Mouse (Mus musculus): ENCODE results near the gene 1700086D15Rik. TPM values are rescaled to one million over a fixed set of nuclear protein-coding genes. Genes with fewer than 3 reads are reported as not detected.

1700086D15Rik gene
- not detected in 2 replicates for polyA plus RNA-seq (2015; fragmentation: Nextera tagmentation; extraction: Ambion mirVana)

- Histone ChIP-seq H3K4me2 (ENCODE audit: low read depth, low read length) (no peak within 1 kb of the TSS), H3K9me3 (replicated peaks; ENCODE audit: control insufficient read depth, low read length) (no peaks in the 10 kb centered on the region), H3K27me3 (ENCODE audit: control insufficient read depth, insufficient read depth, low read length) (no peaks in the 10 kb centered on the region), H3K36me3 (ENCODE audit: control insufficient read depth, insufficient read depth, low read length) (no peaks in the 10 kb centered on the region), H3K9ac (ENCODE audit: low read length) (no peak within 1 kb of the TSS), H3K4me1 (ENCODE audit: control insufficient read depth, insufficient read depth, low read length) (0 out of 2 replicates have a peak, but pooled peaks cover 8% of the 10 kb centered on the region), H3K27ac (ENCODE audit: low read length) (no peak within 1 kb of the TSS), H3K4me3 (replicated peaks; ENCODE audit: low read length) (no peak within 1 kb of the TSS)
- 88% methylated on average over 5 of the region's 5 CpGs for WGBS
- no peak for ATAC-seq (ENCODE audit: insufficient read depth, low FRiP score)
Measured at GRCm38 (mm10) chr11:65159791-65160190, at the start of gene 1700086D15Rik. TSS of gene 1700086D15Rik (minus strand) at chr11:65159891.

DNA sequence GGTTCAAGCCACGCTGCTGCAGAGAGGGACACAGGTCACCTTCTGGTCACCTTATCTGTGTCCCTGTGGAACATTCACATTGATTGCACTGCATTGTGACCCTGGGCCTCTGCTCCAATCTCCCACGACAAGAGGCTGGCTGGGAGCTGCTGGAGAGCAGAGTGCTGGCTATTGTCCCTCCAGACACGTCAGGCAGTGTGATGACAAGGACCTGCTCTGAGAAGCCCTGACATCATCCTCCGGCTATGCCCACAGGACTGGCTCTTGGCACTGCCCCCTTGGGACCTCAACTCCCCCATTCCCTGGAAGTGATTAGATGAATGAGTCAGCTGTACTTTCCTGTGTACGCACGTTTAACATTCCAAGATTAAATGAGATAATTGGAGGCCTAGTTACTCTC is 49.8 kb upstream of the 1700086D15Rik start:
- H3K4me2 ChIP-seq (ENCODE audit: low read depth, low read length): no peak overlapping the region
- H3K4me3 ChIP-seq (replicated peaks; ENCODE audit: low read length): no peak overlapping the region
- 41% methylated on average over 6 of the region's 6 CpGs for WGBS
- peak; percentile 34; the same call in 1 of the 2 replicates for ATAC-seq (ENCODE audit: insufficient read depth, low FRiP score)
- H3K9ac ChIP-seq (ENCODE audit: low read length): no peak overlapping the region
- no peak overlapping the region for H3K27ac ChIP-seq (ENCODE audit: low read length)
- no peaks in the 10 kb centered on the region for H3K36me3 ChIP-seq (ENCODE audit: control insufficient read depth, insufficient read depth, low read length)
- no peaks in the 10 kb centered on the region for H3K9me3 ChIP-seq (replicated peaks; ENCODE audit: control insufficient read depth, low read length)
- no peaks in the 10 kb centered on the region for H3K4me1 ChIP-seq (ENCODE audit: control insufficient read depth, insufficient read depth, low read length)
- H3K27me3 ChIP-seq (ENCODE audit: control insufficient read depth, insufficient read depth, low read length): no peaks in the 10 kb centered on the region

DNA sequence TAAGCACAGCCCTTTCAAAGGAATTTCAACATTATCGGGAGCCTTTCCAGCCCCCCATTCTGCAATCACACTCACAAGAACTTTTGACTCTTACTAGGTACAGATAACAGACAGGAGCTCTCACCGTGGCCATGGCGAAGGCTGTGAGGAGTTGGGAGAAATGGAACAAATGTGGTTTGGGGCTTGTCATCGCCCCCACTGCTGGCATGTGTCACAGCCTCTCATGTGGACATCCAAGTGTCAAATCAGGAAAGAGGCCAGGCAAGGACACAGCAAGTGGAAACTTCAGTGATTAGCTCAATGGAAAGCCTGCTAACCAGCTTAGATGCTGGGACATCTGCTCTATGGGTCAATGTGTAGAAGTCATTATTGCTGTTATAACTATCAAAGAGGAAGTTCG is 45.6 kb upstream of the 1700086D15Rik start:
- H3K4me2 ChIP-seq (ENCODE audit: low read depth, low read length): no peak overlapping the region
- H3K9me3 ChIP-seq (replicated peaks; ENCODE audit: control insufficient read depth, low read length): no peaks in the 10 kb centered on the region
- H3K27ac ChIP-seq (ENCODE audit: low read length): no peak overlapping the region
- no peak overlapping the region for H3K9ac ChIP-seq (ENCODE audit: low read length)
- ATAC-seq (ENCODE audit: insufficient read depth, low FRiP score): no peak
- H3K27me3 ChIP-seq (ENCODE audit: control insufficient read depth, insufficient read depth, low read length): no peaks in the 10 kb centered on the region
- H3K4me3 ChIP-seq (replicated peaks; ENCODE audit: low read length): no peak overlapping the region
- no peaks in the 10 kb centered on the region for H3K36me3 ChIP-seq (ENCODE audit: control insufficient read depth, insufficient read depth, low read length)
- H3K4me1 ChIP-seq (ENCODE audit: control insufficient read depth, insufficient read depth, low read length): no peaks in the 10 kb centered on the region
- 76% methylated on average over 5 of the region's 5 CpGs for WGBS

- no peak for ATAC-seq (ENCODE audit: insufficient read depth, low FRiP score)
- H3K36me3 ChIP-seq (ENCODE audit: control insufficient read depth, insufficient read depth, low read length): no peaks in the 10 kb centered on the region
- WGBS: 74% methylated on average over 13 of the region's 13 CpGs
Measured at GRCm38 (mm10) chr11:65204651-65205050, 45.0 kb upstream of the 1700086D15Rik start.

GRCm38 (mm10) chr11:65203020-65203419 is 43.3 kb upstream of the 1700086D15Rik start:
- Histone ChIP-seq H3K27me3 (ENCODE audit: control insufficient read depth, insufficient read depth, low read length) (no peaks in the 10 kb centered on the region), H3K4me2 (ENCODE audit: low read depth, low read length) (no peak overlapping the region), H3K4me3 (replicated peaks; ENCODE audit: low read length) (no peak overlapping the region), H3K9ac (ENCODE audit: low read length) (no peak overlapping the region), H3K27ac (ENCODE audit: low read length) (no peak overlapping the region), H3K9me3 (replicated peaks; ENCODE audit: control insufficient read depth, low read length) (no peaks in the 10 kb centered on the region), H3K4me1 (ENCODE audit: control insufficient read depth, insufficient read depth, low read length) (no peaks in the 10 kb centered on the region), H3K36me3 (ENCODE audit: control insufficient read depth, insufficient read depth, low read length) (no peaks in the 10 kb centered on the region)
- 79% methylated on average over 1 of the region's 1 CpGs for WGBS
- ATAC-seq (ENCODE audit: insufficient read depth, low FRiP score): no peak

More at GRCm38 (mm10) chr11:65204651-65205050, 45.0 kb upstream of the 1700086D15Rik start:
- H3K27ac ChIP-seq (ENCODE audit: low read length): no peak overlapping the region
- no peaks in the 10 kb centered on the region for H3K4me1 ChIP-seq (ENCODE audit: control insufficient read depth, insufficient read depth, low read length)
- H3K9me3 ChIP-seq (replicated peaks; ENCODE audit: control insufficient read depth, low read length): no peaks in the 10 kb centered on the region
- no peaks in the 10 kb centered on the region for H3K27me3 ChIP-seq (ENCODE audit: control insufficient read depth, insufficient read depth, low read length)
- H3K4me2 ChIP-seq (ENCODE audit: low read depth, low read length): no peak overlapping the region
- no peak overlapping the region for H3K9ac ChIP-seq (ENCODE audit: low read length)
- no peak overlapping the region for H3K4me3 ChIP-seq (replicated peaks; ENCODE audit: low read length)

- H3K27ac ChIP-seq (ENCODE audit: low read length): no peak overlapping the region
- no peak for ATAC-seq (ENCODE audit: insufficient read depth, low FRiP score)
- no peak overlapping the region for H3K9ac ChIP-seq (ENCODE audit: low read length)
- no peaks in the 10 kb centered on the region for H3K4me1 ChIP-seq (ENCODE audit: control insufficient read depth, insufficient read depth, low read length)
- WGBS: 65% methylated on average over 5 of the region's 5 CpGs
- H3K4me2 ChIP-seq (ENCODE audit: low read depth, low read length): no peak overlapping the region
- H3K4me3 ChIP-seq (replicated peaks; ENCODE audit: low read length): no peak overlapping the region
- no peaks in the 10 kb centered on the region for H3K9me3 ChIP-seq (replicated peaks; ENCODE audit: control insufficient read depth, low read length)
- no peaks in the 10 kb centered on the region for H3K36me3 ChIP-seq (ENCODE audit: control insufficient read depth, insufficient read depth, low read length)
- H3K27me3 ChIP-seq (ENCODE audit: control insufficient read depth, insufficient read depth, low read length): no peaks in the 10 kb centered on the region
Measured at GRCm38 (mm10) chr11:65202236-65202635, 42.5 kb upstream of the 1700086D15Rik start.

DNA sequence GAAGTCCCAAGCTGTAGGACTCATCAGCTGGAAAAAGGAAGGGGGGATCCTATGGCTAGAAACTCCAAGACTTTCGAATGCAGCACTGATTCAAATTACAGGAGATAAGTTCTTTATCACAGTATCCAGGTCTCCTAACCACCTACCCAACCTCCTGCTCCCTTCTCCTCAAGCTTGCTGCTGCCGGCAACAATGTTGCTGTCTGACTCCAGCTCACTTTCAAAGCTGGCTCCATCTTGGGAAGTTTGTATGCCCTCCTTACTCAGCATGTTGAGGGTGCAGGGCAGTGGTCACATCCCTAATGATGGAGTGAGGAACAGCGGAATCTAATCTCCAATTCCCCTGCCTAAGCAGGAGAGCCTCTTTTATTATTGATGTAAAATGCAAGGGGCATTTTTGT is 38.3 kb upstream of the 1700086D15Rik start:
- H3K27ac ChIP-seq (ENCODE audit: low read length): no peak overlapping the region
- no peaks in the 10 kb centered on the region for H3K9me3 ChIP-seq (replicated peaks; ENCODE audit: control insufficient read depth, low read length)
- no peak overlapping the region for H3K4me2 ChIP-seq (ENCODE audit: low read depth, low read length)
- WGBS: 85% methylated on average over 3 of the region's 3 CpGs
- H3K36me3 ChIP-seq (ENCODE audit: control insufficient read depth, insufficient read depth, low read length): no peaks in the 10 kb centered on the region
- H3K9ac ChIP-seq (ENCODE audit: low read length): no peak overlapping the region
- no peak overlapping the region for H3K4me3 ChIP-seq (replicated peaks; ENCODE audit: low read length)
- no peak for ATAC-seq (ENCODE audit: insufficient read depth, low FRiP score)
- no peaks in the 10 kb centered on the region for H3K27me3 ChIP-seq (ENCODE audit: control insufficient read depth, insufficient read depth, low read length)
- no peaks in the 10 kb centered on the region for H3K4me1 ChIP-seq (ENCODE audit: control insufficient read depth, insufficient read depth, low read length)

- H3K9me3 ChIP-seq (replicated peaks; ENCODE audit: control insufficient read depth, low read length): no peaks in the 10 kb centered on the region
- H3K9ac ChIP-seq (ENCODE audit: low read length): no peak overlapping the region
- no peaks in the 10 kb centered on the region for H3K36me3 ChIP-seq (ENCODE audit: control insufficient read depth, insufficient read depth, low read length)
- WGBS: 5% methylated on average over 3 of the region's 3 CpGs
- H3K27me3 ChIP-seq (ENCODE audit: control insufficient read depth, insufficient read depth, low read length): no peaks in the 10 kb centered on the region
- no peak overlapping the region for H3K4me3 ChIP-seq (replicated peaks; ENCODE audit: low read length)
- ATAC-seq (ENCODE audit: insufficient read depth, low FRiP score): no peak
- H3K27ac ChIP-seq (ENCODE audit: low read length): no peak overlapping the region
- H3K4me2 ChIP-seq (ENCODE audit: low read depth, low read length): no peak overlapping the region
- no peaks in the 10 kb centered on the region for H3K4me1 ChIP-seq (ENCODE audit: control insufficient read depth, insufficient read depth, low read length)
Measured at GRCm38 (mm10) chr11:65197280-65197679, 37.6 kb upstream of the 1700086D15Rik start.

GRCm38 (mm10) chr11:65186974-65187373 is 27.3 kb upstream of the 1700086D15Rik start:
- ATAC-seq (ENCODE audit: insufficient read depth, low FRiP score): no peak
- Histone ChIP-seq H3K4me3 (replicated peaks; ENCODE audit: low read length) (no peak overlapping the region), H3K4me1 (ENCODE audit: control insufficient read depth, insufficient read depth, low read length) (no peaks in the 10 kb centered on the region), H3K36me3 (ENCODE audit: control insufficient read depth, insufficient read depth, low read length) (no peaks in the 10 kb centered on the region), H3K4me2 (ENCODE audit: low read depth, low read length) (no peak overlapping the region), H3K9ac (ENCODE audit: low read length) (no peak overlapping the region), H3K27ac (ENCODE audit: low read length) (no peak overlapping the region), H3K27me3 (ENCODE audit: control insufficient read depth, insufficient read depth, low read length) (no peaks in the 10 kb centered on the region), H3K9me3 (replicated peaks; ENCODE audit: control insufficient read depth, low read length) (no peaks in the 10 kb centered on the region)
- 71% methylated on average over 12 of the region's 12 CpGs for WGBS

DNA sequence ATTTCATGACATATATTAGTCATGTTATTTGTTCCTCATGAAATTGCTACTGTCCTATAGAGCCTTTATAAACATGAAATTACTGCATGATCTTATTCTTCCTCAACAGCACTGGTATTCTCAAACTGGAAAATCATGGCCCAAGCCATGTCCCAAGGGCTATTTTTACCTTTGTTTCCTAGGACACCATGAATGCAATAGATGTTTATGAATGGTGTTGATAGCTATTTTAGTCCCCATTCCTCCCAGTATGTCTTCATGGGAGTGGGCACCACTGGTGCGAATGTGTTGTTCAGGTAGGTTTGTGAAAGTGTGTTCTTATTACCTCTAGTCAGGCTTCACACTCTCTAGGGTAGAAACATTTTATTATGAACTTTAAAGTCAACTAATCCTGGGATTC is 25.4 kb upstream of the 1700086D15Rik start:
- ATAC-seq (ENCODE audit: insufficient read depth, low FRiP score): no peak
- Histone ChIP-seq H3K9ac (ENCODE audit: low read length) (no peak overlapping the region), H3K27me3 (ENCODE audit: control insufficient read depth, insufficient read depth, low read length) (no peaks in the 10 kb centered on the region), H3K4me2 (ENCODE audit: low read depth, low read length) (no peak overlapping the region), H3K36me3 (ENCODE audit: control insufficient read depth, insufficient read depth, low read length) (no peaks in the 10 kb centered on the region), H3K27ac (ENCODE audit: low read length) (no peak overlapping the region), H3K4me1 (ENCODE audit: control insufficient read depth, insufficient read depth, low read length) (no peaks in the 10 kb centered on the region), H3K9me3 (replicated peaks; ENCODE audit: control insufficient read depth, low read length) (no peaks in the 10 kb centered on the region), H3K4me3 (replicated peaks; ENCODE audit: low read length) (no peak overlapping the region)
- WGBS: 84% methylated on average over 1 of the region's 1 CpGs
